ENCODE assay signal across 12 mouse cellular contexts in genomic region chr10:27162364-27162763, GRCm38 (mm10).
A peak's percentile ranks its signal among the peaks of the same experiment; 100 is the strongest.
DNase-seq lines count a peak whose midpoint lies in the region; ATAC-seq and TF ChIP-seq lines count a peak whose summit lies in the region.
"Had no signal": no experiment of that assay in that cellular context is flagged by ENCODE, and none has a peak within 500 bp of the region (broad histone marks: within the 10 kb centered on the region; RNA-seq: fewer than 3 reads in every experiment).

No protein-coding gene starts in this region.

- CTCF ChIA-PET in Patski (lab: Charles Lee): interaction anchor here (1.3 to 1.5 kb wide), 2 partner anchors 11 to 19 kb away, joined by 4 read pairs; no protein-coding TSS in a partner anchor

- H3K27ac ChIP-seq in forebrain, embryonic 11.5 days (ENCODE audit: low read depth, low read length): no peak overlapping the region
- no peak overlapping the region for H3K27ac ChIP-seq in forebrain, embryonic 14.5 days (ENCODE audit: low read depth, low read length)
- H3K27ac ChIP-seq in kidney, embryonic 16.5 days (ENCODE audit: low read length): no peak overlapping the region
- H3K27ac ChIP-seq: left cerebral cortex, adult 2 months; neural tube, embryonic 12.5 days had no signal

- H3K4me1 ChIP-seq in forebrain, embryonic 11.5 days (replicated peaks; ENCODE audit: control insufficient read depth, insufficient read depth, low read length): no peaks in the 10 kb centered on the region
- H3K4me1 ChIP-seq in forebrain, embryonic 14.5 days (ENCODE audit: control insufficient read depth, insufficient read depth, low read length): no peaks in the 10 kb centered on the region
- H3K4me1 ChIP-seq in kidney, embryonic 16.5 days (ENCODE audit: insufficient read depth, low read length): no peaks in the 10 kb centered on the region
- H3K4me1 ChIP-seq: neural tube, embryonic 12.5 days had no signal

- ATAC-seq in forebrain, embryonic 11.5 days (replicated peaks; ENCODE audit: low FRiP score): 0 out of 2 replicates have a peak, but pooled peaks have one; percentile 49
- no peak for ATAC-seq in forebrain, embryonic 14.5 days
- ATAC-seq in kidney, embryonic 16.5 days (ENCODE audit: low FRiP score, low TSS enrichment): no peak
- no peak for ATAC-seq in Patski
- peak; percentile 70 for ATAC-seq in megakaryocyte progenitor cell, adult 5-6 weeks (replicated peaks; ENCODE audit: poor library complexity)

- H3K4me2 ChIP-seq in forebrain, embryonic 11.5 days (ENCODE audit: low read depth, low read length, severe bottlenecking): no peak overlapping the region
- H3K4me2 ChIP-seq in forebrain, embryonic 14.5 days (ENCODE audit: low read length): no peak overlapping the region
- no peak overlapping the region for H3K4me2 ChIP-seq in kidney, embryonic 16.5 days (replicated peaks; ENCODE audit: low read depth, low read length)
- H3K4me2 ChIP-seq: neural tube, embryonic 12.5 days had no signal

- 87% methylated on average over 2 of the region's 2 CpGs for WGBS in forebrain, embryonic 11.5 days
- WGBS in forebrain, embryonic 14.5 days: 77% methylated on average over 2 of the region's 2 CpGs
- WGBS in kidney, embryonic 16.5 days: 86% methylated on average over 2 of the region's 2 CpGs

- no peaks in the 10 kb centered on the region for H3K36me3 ChIP-seq in forebrain, embryonic 11.5 days (ENCODE audit: control insufficient read depth, insufficient read depth, low read length)
- no peaks in the 10 kb centered on the region for H3K36me3 ChIP-seq in forebrain, embryonic 14.5 days (ENCODE audit: control insufficient read depth, insufficient read depth, low read length)
- no peaks in the 10 kb centered on the region for H3K36me3 ChIP-seq in kidney, embryonic 16.5 days (ENCODE audit: insufficient read depth, low read length)
- H3K36me3 ChIP-seq: neural tube, embryonic 12.5 days had no signal

- H3K9me3 ChIP-seq in forebrain, embryonic 11.5 days (ENCODE audit: control insufficient read depth, low read length): no peaks in the 10 kb centered on the region
- no peaks in the 10 kb centered on the region for H3K9me3 ChIP-seq in forebrain, embryonic 14.5 days (replicated peaks; ENCODE audit: control insufficient read depth, low read length)
- H3K9me3 ChIP-seq in kidney, embryonic 16.5 days (ENCODE audit: low read length): no peaks in the 10 kb centered on the region
- H3K9me3 ChIP-seq: neural tube, embryonic 12.5 days had no signal

- DNase-seq in forebrain, embryonic 11.5 days (ENCODE audit: low spot score): no peak
- no peak for DNase-seq in forebrain, embryonic 14.5 days (ENCODE audit: low spot score)
- DNase-seq in kidney, postnatal 10 days: peak; percentile 11
- DNase-seq in Patski (ENCODE audit: low read depth, low spot score): no peak
- DNase-seq in urinary bladder, postnatal 25 days (ENCODE audit: low spot score): no peak
- DNase-seq in layer of hippocampus, postnatal 36 days: no peak
- DNase-seq: cerebellum, adult 9-11 months; right cerebral cortex, postnatal 4 days had no signal

- no peak overlapping the region for H3K4me3 ChIP-seq in forebrain, embryonic 11.5 days (ENCODE audit: low read depth, low read length)
- H3K4me3 ChIP-seq in forebrain, embryonic 14.5 days (ENCODE audit: low read depth, low read length): no peak overlapping the region
- no peak overlapping the region for H3K4me3 ChIP-seq in kidney, embryonic 16.5 days (ENCODE audit: low read length)
- H3K4me3 ChIP-seq: left cerebral cortex, adult 2 months; neural tube, embryonic 12.5 days had no signal

- in situ Hi-C loops in Patski (cut with MboI; ENCODE audit: low pct_unique_long_range_greater_than_20kb): no loop called here

- no peaks in the 10 kb centered on the region for H3K27me3 ChIP-seq in forebrain, embryonic 11.5 days (ENCODE audit: control insufficient read depth, insufficient read depth, low read length)
- no peaks in the 10 kb centered on the region for H3K27me3 ChIP-seq in forebrain, embryonic 14.5 days (replicated peaks; ENCODE audit: control insufficient read depth, insufficient read depth, low read length)
- no peaks in the 10 kb centered on the region for H3K27me3 ChIP-seq in kidney, embryonic 16.5 days (ENCODE audit: insufficient read depth, low read length)
- H3K27me3 ChIP-seq in Patski: peaks cover 5% of the 10 kb centered on the region
- H3K27me3 ChIP-seq: neural tube, embryonic 12.5 days had no signal

- TF ChIP-seq CTCF in Patski (IDR thresholded peaks at IDR 0.05): peak; percentile 20

- POLR2A ChIA-PET in Patski (lab: Charles Lee): no interaction called here

- H3K9ac ChIP-seq in forebrain, embryonic 11.5 days (ENCODE audit: low read length): no peak overlapping the region
- H3K9ac ChIP-seq in forebrain, embryonic 14.5 days (ENCODE audit: low read length): no peak overlapping the region
- no peak overlapping the region for H3K9ac ChIP-seq in kidney, embryonic 16.5 days (replicated peaks; ENCODE audit: low read length)
- H3K9ac ChIP-seq: neural tube, embryonic 12.5 days had no signal

Comparison
In these comparisons a context has a peak if more than half of its experiments do, and no peak if none do; other contexts are left out.
1. ATAC-seq: peak in forebrain, embryonic 11.5 days (single experiment) and megakaryocyte progenitor cell, adult 5-6 weeks (single experiment); none in forebrain, embryonic 14.5 days (single experiment), kidney, embryonic 16.5 days (single experiment) and Patski (single experiment).